Mouse (Mus musculus): ENCODE measurements at regions not wholly inside any gene's neighbourhood (a gene's known extent, or its start where the extent isn't known, plus 50 kb on each side); places are given as distances from the start of the nearest gene placed in this dataset.

DNA sequence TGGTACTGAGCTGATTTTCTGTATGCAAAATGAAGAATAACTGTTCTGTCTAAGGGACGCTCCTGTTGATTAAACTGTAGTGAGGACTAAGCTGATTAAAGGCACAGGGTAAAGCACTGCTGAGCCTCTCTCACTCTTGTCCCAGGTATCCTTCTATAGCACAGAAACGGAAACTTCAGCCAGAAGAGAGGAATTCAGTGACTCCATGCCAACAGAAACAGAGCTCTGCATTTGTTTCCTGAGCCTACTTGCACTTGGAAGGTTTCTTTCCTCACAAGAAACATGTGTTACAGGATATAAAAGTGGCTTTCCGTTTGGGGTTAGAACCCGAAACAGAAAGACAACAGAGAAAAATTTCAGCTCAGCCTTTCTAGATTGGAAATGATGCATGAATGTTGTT is 328.9 kb upstream of the Adamts9 start:
- DNase-seq (ENCODE audit: low spot score) (peak; percentile 73), ATAC-seq (ENCODE audit: low FRiP score, low read depth) (no peak)
- no peak overlapping the region for H3K9ac ChIP-seq (ENCODE audit: low read depth, low read length, severe bottlenecking)
- H3K27me3 ChIP-seq (ENCODE audit: control insufficient read depth, insufficient read depth, low read length): no peaks in the 10 kb centered on the region
- H3K4me2 ChIP-seq (replicated peaks; ENCODE audit: low read depth, low read length, severe bottlenecking): no peak overlapping the region
- H3K9me3 ChIP-seq (ENCODE audit: control insufficient read depth, low read length): no peaks in the 10 kb centered on the region
- TF ChIP-seq POLR2A (IDR thresholded peaks at IDR 0.05; ENCODE audit: borderline replicate concordance, extremely low read depth, insufficient read depth, insufficient read length): no peak
- WGBS: 26% methylated on average over 4 of the region's 4 CpGs
- no peaks in the 10 kb centered on the region for H3K36me3 ChIP-seq (ENCODE audit: control insufficient read depth, insufficient read depth, low read length)
- no peak overlapping the region for H3K4me3 ChIP-seq (replicated peaks; ENCODE audit: low read length)
- H3K27ac ChIP-seq (replicated peaks; ENCODE audit: low read depth, low read length): no peak overlapping the region; the same call in 1 of the 2 replicates
- H3K4me1 ChIP-seq (ENCODE audit: control insufficient read depth, insufficient read depth, low read length): peaks cover 13% of the 10 kb centered on the region

DNA sequence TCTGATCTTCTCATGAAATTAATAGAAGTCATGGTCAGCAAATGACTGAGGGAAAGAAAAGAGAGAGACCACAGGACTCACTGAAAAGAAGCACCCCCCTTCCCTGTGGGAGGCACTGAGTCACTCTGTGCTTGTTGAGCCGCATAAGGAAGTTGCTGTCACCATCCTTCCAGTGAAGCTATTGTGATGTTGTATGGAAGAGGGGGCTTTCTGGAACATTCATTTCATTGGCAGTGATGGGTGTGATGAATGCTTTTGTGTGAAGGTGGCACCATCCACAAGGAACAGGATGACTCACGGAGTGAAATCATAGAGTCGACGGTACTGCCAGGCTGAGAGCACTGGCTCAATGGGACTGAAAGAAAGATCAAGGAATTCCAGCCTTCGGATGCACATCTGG is 323.5 kb upstream of the Adamts9 start:
- no peak for ATAC-seq (ENCODE audit: low FRiP score, low read depth)
- no peaks in the 10 kb centered on the region for H3K36me3 ChIP-seq (ENCODE audit: control insufficient read depth, insufficient read depth, low read length)

DNA sequence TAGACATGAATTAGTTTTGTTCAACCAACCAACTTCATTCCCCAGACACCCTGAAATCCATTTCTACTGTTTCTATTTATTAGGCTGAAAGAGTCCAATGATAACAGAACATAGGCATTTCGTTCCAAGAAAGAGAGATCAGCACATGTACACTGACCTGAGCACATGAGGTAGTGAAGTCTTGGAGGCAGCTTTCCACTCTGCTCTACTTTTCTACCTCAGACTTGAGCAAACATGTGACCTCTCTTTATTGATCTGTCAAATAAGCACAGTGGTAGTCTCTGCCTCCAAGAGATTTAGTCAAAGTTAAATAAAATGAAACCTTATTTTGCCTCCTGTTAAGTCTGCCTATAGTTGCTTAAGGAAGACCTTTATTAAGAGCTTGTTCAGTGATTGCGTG is 321.9 kb upstream of the Adamts9 start:
- WGBS: 87% methylated on average over 2 of the region's 2 CpGs
- TF ChIP-seq POLR2A (IDR thresholded peaks at IDR 0.05; ENCODE audit: borderline replicate concordance, extremely low read depth, insufficient read depth, insufficient read length): no peak
- ATAC-seq (ENCODE audit: low FRiP score, low read depth) (no peak), DNase-seq (ENCODE audit: low spot score) (no peak)
- no peaks in the 10 kb centered on the region for H3K9me3 ChIP-seq (ENCODE audit: control insufficient read depth, low read length)
- no peak overlapping the region for H3K9ac ChIP-seq (ENCODE audit: low read depth, low read length, severe bottlenecking)
- no peaks in the 10 kb centered on the region for H3K36me3 ChIP-seq (ENCODE audit: control insufficient read depth, insufficient read depth, low read length)
- H3K4me3 ChIP-seq (replicated peaks; ENCODE audit: low read length): no peak overlapping the region
- H3K27me3 ChIP-seq (ENCODE audit: control insufficient read depth, insufficient read depth, low read length): no peaks in the 10 kb centered on the region
- H3K4me1 ChIP-seq (ENCODE audit: control insufficient read depth, insufficient read depth, low read length): no peaks in the 10 kb centered on the region
- no peak overlapping the region for H3K4me2 ChIP-seq (replicated peaks; ENCODE audit: low read depth, low read length, severe bottlenecking)
- no peak overlapping the region for H3K27ac ChIP-seq (replicated peaks; ENCODE audit: low read depth, low read length)

More for the DNA sequence above, 323.5 kb upstream of the Adamts9 start:
- DNase-seq (ENCODE audit: low spot score): no peak
- TF ChIP-seq POLR2A (IDR thresholded peaks at IDR 0.05; ENCODE audit: borderline replicate concordance, extremely low read depth, insufficient read depth, insufficient read length): no peak
- no peaks in the 10 kb centered on the region for H3K9me3 ChIP-seq (ENCODE audit: control insufficient read depth, low read length)
- H3K9ac ChIP-seq (ENCODE audit: low read depth, low read length, severe bottlenecking): no peak overlapping the region
- H3K4me1 ChIP-seq (ENCODE audit: control insufficient read depth, insufficient read depth, low read length): no peaks in the 10 kb centered on the region
- H3K27me3 ChIP-seq (ENCODE audit: control insufficient read depth, insufficient read depth, low read length): no peaks in the 10 kb centered on the region
- H3K4me2 ChIP-seq (replicated peaks; ENCODE audit: low read depth, low read length, severe bottlenecking): no peak overlapping the region
- 82% methylated on average over 5 of the region's 5 CpGs for WGBS
- no peak overlapping the region for H3K4me3 ChIP-seq (replicated peaks; ENCODE audit: low read length)
- H3K27ac ChIP-seq (replicated peaks; ENCODE audit: low read depth, low read length): no peak overlapping the region

DNA sequence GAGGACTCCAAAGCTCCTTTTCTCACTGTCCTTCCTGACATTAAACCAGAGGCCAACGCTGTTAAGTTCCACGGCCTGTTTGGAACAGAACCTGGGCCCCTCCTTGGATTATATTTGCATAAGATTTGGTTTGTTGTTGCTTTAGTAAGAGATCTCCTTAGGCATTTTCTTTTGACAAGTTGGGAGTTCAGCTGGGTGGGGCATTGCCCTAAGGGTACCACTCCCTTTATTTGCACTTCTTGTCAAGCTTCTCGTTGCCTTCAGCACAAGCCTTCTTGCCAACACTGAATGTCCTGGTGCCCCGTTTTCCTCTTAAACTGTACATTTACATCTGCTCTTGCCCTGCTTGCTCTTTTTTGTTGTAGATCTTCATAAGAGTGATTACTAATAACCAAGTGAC is 317.5 kb upstream of the Adamts9 start:
- no peaks in the 10 kb centered on the region for H3K9me3 ChIP-seq (ENCODE audit: control insufficient read depth, low read length)
- ATAC-seq (ENCODE audit: low FRiP score, low read depth) (no peak), DNase-seq (ENCODE audit: low spot score) (no peak)
- no peak overlapping the region for H3K4me3 ChIP-seq (replicated peaks; ENCODE audit: low read length)
- no peak for TF ChIP-seq POLR2A (IDR thresholded peaks at IDR 0.05; ENCODE audit: borderline replicate concordance, extremely low read depth, insufficient read depth, insufficient read length)
- H3K36me3 ChIP-seq (ENCODE audit: control insufficient read depth, insufficient read depth, low read length): no peaks in the 10 kb centered on the region
- WGBS: 83% methylated on average over 4 of the region's 4 CpGs
- H3K4me2 ChIP-seq (replicated peaks; ENCODE audit: low read depth, low read length, severe bottlenecking): no peak overlapping the region
- H3K4me1 ChIP-seq (ENCODE audit: control insufficient read depth, insufficient read depth, low read length): no peaks in the 10 kb centered on the region
- no peak overlapping the region for H3K27ac ChIP-seq (replicated peaks; ENCODE audit: low read depth, low read length)
- H3K9ac ChIP-seq (ENCODE audit: low read depth, low read length, severe bottlenecking): no peak overlapping the region
- H3K27me3 ChIP-seq (ENCODE audit: control insufficient read depth, insufficient read depth, low read length): no peaks in the 10 kb centered on the region

DNA sequence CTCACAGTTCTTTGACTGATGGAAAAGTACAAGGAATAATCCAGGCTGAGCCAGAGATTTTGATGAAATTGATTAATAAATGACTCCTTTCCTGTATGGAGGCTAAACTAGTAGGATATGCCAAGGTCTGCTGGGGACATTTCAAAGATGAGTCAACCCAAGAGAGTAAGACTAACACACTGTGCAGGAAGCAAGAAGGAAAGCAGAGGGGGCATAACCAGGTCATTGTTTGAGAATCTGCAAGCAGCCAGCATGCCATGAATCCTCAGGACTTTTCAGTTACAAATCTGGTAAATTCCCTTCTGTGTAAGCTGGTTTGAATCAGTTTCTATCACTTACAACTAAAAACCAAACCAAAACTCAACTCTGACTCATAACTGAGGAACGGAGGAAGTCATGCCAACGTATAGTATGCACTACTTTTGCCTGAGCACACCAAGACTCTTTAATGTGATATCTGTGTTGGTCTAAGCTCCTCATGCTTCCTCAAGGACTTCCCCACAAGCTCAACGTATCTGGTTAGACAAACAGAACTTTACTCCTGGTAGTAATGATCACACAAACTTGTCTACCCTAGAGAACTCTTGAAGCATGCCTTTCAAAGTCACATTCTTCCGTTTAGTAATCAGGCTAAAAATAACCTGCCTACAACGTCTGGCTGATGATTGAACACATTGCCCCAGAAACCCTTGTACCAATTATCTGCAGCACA is 314.0 kb upstream of the Adamts9 start:
- 66% methylated on average over 5 of the region's 5 CpGs for WGBS
- H3K27ac ChIP-seq (replicated peaks; ENCODE audit: low read depth, low read length): no peak overlapping the region
- no peaks in the 10 kb centered on the region for H3K27me3 ChIP-seq (ENCODE audit: control insufficient read depth, insufficient read depth, low read length)
- no peak overlapping the region for H3K9ac ChIP-seq (ENCODE audit: low read depth, low read length, severe bottlenecking)
- ATAC-seq (ENCODE audit: low FRiP score, low read depth) (no peak), DNase-seq (ENCODE audit: low spot score) (no peak)
- H3K9me3 ChIP-seq (ENCODE audit: control insufficient read depth, low read length): no peaks in the 10 kb centered on the region
- H3K4me3 ChIP-seq (replicated peaks; ENCODE audit: low read length): no peak overlapping the region
- H3K4me2 ChIP-seq (replicated peaks; ENCODE audit: low read depth, low read length, severe bottlenecking): no peak overlapping the region
- H3K4me1 ChIP-seq (ENCODE audit: control insufficient read depth, insufficient read depth, low read length): no peaks in the 10 kb centered on the region
- H3K36me3 ChIP-seq (ENCODE audit: control insufficient read depth, insufficient read depth, low read length): no peaks in the 10 kb centered on the region
- TF ChIP-seq POLR2A (IDR thresholded peaks at IDR 0.05; ENCODE audit: borderline replicate concordance, extremely low read depth, insufficient read depth, insufficient read length): no peak
